ENCODE assay signal across 9 mouse cellular contexts in genomic region chr2:135562140-135562890, GRCm38 (mm10).
DNase-seq lines count a peak whose midpoint lies in the region; ATAC-seq and TF ChIP-seq lines count a peak whose summit lies in the region.
"Had no signal": no experiment of that assay in that cellular context is flagged by ENCODE, and none has a peak within 500 bp of the region (broad histone marks: within the 10 kb centered on the region; RNA-seq: fewer than 3 reads in every experiment).

No protein-coding gene starts in this region.

- TF ChIP-seq POLR2A in lung, adult 2 months (IDR thresholded peaks at IDR 0.05; ENCODE audit: borderline replicate concordance, extremely low read depth, low read depth, low read length) = 0 out of 2 replicates have a peak, but pooled peaks have one; percentile 12

- ATAC-seq in forebrain, postnatal 0 days = peak; percentile 51
- ATAC-seq in forebrain, embryonic 14.5 days = no peak

- H3K4me1 ChIP-seq in forebrain, postnatal 0 days (ENCODE audit: insufficient read depth) = no peaks in the 10 kb centered on the region
- H3K4me1 ChIP-seq in forebrain, embryonic 14.5 days (ENCODE audit: control insufficient read depth, insufficient read depth, low read length) = no peaks in the 10 kb centered on the region
- peaks cover 8% of the 10 kb centered on the region for H3K4me1 ChIP-seq in lung, adult 2 months (ENCODE audit: control insufficient read depth, insufficient read depth, low read length)
- H3K4me1 ChIP-seq: embryonic facial prominence, embryonic 12.5 days had no signal

- no peak for TF ChIP-seq CTCF in forebrain, postnatal 0 days (IDR thresholded peaks at IDR 0.05; ENCODE audit: low read depth)
- no peak for TF ChIP-seq CTCF in lung, adult 2 months (IDR thresholded peaks at IDR 0.05; ENCODE audit: insufficient read depth, low read length)

- no peaks in the 10 kb centered on the region for H3K9me3 ChIP-seq in forebrain, postnatal 0 days (ENCODE audit: low read length)
- H3K9me3 ChIP-seq in forebrain, embryonic 14.5 days (replicated peaks; ENCODE audit: control insufficient read depth, low read length) = no peaks in the 10 kb centered on the region
- H3K9me3 ChIP-seq: embryonic facial prominence, embryonic 12.5 days had no signal

- peak; percentile 11 for DNase-seq in forebrain, postnatal 0 days
- DNase-seq in forebrain, embryonic 14.5 days (ENCODE audit: low spot score) = no peak
- DNase-seq in adipocyte (ENCODE audit: low spot score) = peak; percentile 99
- DNase-seq in fibroblast of lung, adult 2 months (ENCODE audit: low read depth) = peak; percentile 87
- DNase-seq in kidney, adult 9 months = peak; percentile 32
- DNase-seq in lung, adult 2 months = peak; percentile 60
- DNase-seq in telencephalon, adult 2 months (ENCODE audit: low read depth, low spot score) = peak; percentile 48
- no peak for DNase-seq in testis, postnatal 14 days (ENCODE audit: low spot score)

- H3K27me3 ChIP-seq in forebrain, postnatal 0 days (ENCODE audit: insufficient read depth, low read length) = no peaks in the 10 kb centered on the region
- no peaks in the 10 kb centered on the region for H3K27me3 ChIP-seq in forebrain, embryonic 14.5 days (replicated peaks; ENCODE audit: control insufficient read depth, insufficient read depth, low read length)
- H3K27me3 ChIP-seq: embryonic facial prominence, embryonic 12.5 days had no signal

- no peak overlapping the region for H3K9ac ChIP-seq in forebrain, postnatal 0 days
- H3K9ac ChIP-seq in forebrain, embryonic 14.5 days (ENCODE audit: low read length) = no peak overlapping the region
- H3K9ac ChIP-seq: embryonic facial prominence, embryonic 12.5 days had no signal

- 81% methylated on average over 10 of the region's 10 CpGs for WGBS in forebrain, postnatal 0 days
- 81% methylated on average over 10 of the region's 10 CpGs for WGBS in forebrain, embryonic 14.5 days
- WGBS in lung, adult 2 months = 37% methylated on average over 10 of the region's 10 CpGs

- H3K4me2 ChIP-seq in forebrain, postnatal 0 days (ENCODE audit: low read depth) = no peak overlapping the region
- H3K4me2 ChIP-seq in forebrain, embryonic 14.5 days (ENCODE audit: low read length) = no peak overlapping the region
- H3K4me2 ChIP-seq: embryonic facial prominence, embryonic 12.5 days had no signal

- H3K27ac ChIP-seq in forebrain, postnatal 0 days (ENCODE audit: low read depth, low read length) = no peak overlapping the region
- no peak overlapping the region for H3K27ac ChIP-seq in forebrain, embryonic 14.5 days (ENCODE audit: low read depth, low read length)
- H3K27ac ChIP-seq: embryonic facial prominence, embryonic 12.5 days had no signal

- H3K36me3 ChIP-seq in forebrain, postnatal 0 days (ENCODE audit: insufficient read depth) = no peaks in the 10 kb centered on the region
- no peaks in the 10 kb centered on the region for H3K36me3 ChIP-seq in forebrain, embryonic 14.5 days (ENCODE audit: control insufficient read depth, insufficient read depth, low read length)
- H3K36me3 ChIP-seq: embryonic facial prominence, embryonic 12.5 days had no signal

- H3K4me3 ChIP-seq in forebrain, postnatal 0 days (ENCODE audit: low read depth, low read length) = no peak overlapping the region
- H3K4me3 ChIP-seq in forebrain, embryonic 14.5 days (ENCODE audit: low read depth, low read length) = no peak overlapping the region
- H3K4me3 ChIP-seq in lung, adult 2 months (replicated peaks; ENCODE audit: extremely low read depth, low read depth, low read length) = no peak overlapping the region
- H3K4me3 ChIP-seq: embryonic facial prominence, embryonic 12.5 days had no signal

Comparison
In these comparisons a context has a peak if more than half of its experiments do, and no peak if none do; other contexts are left out.
1. DNase-seq: peak in forebrain, postnatal 0 days (single experiment), adipocyte (single experiment), fibroblast of lung, adult 2 months (single experiment), kidney, adult 9 months (single experiment), lung, adult 2 months (single experiment) and telencephalon, adult 2 months (single experiment); none in forebrain, embryonic 14.5 days (single experiment) and testis, postnatal 14 days (single experiment).